Mouse (Mus musculus) fat pad, adult 2 months (tissue): ENCODE results near the gene Uaca.

Experiments used
- DNase-seq: peaks from one replicate; pipeline ENCODE4 v3.0.0-alpha.2; 2011; ENCODE audit warnings: low read depth, low spot score; ENCODE audit errors: extremely low read depth

Uaca gene

GRCm38 (mm10) chr9:60876531-60876930, 82.2 kb downstream of the Uaca start:
- DNase-seq, result no peak

GRCm38 (mm10) chr9:60878051-60878557, 83.8 kb downstream of the Uaca start:
- no peak for DNase-seq

GRCm38 (mm10) chr9:60878630-60879029, 84.3 kb downstream of the Uaca start:
- no peak for DNase-seq

- no peak for DNase-seq
Observed at GRCm38 (mm10) chr9:60885148-60885547, 90.8 kb downstream of the Uaca start.

GRCm38 (mm10) chr9:60886431-60887371, 92.4 kb downstream of the Uaca start:
- DNase-seq, result no peak

- no peak for DNase-seq
Observed at GRCm38 (mm10) chr9:60887389-60887811, 93.1 kb downstream of the Uaca start.

- DNase-seq, result no peak
Observed at GRCm38 (mm10) chr9:60893511-60893910, 99.2 kb downstream of the Uaca start.

- no peak for DNase-seq
Observed at GRCm38 (mm10) chr9:60895486-60896110, 101.3 kb downstream of the Uaca start.

GRCm38 (mm10) chr9:60898291-60899020, 104.1 kb downstream of the Uaca start:
- DNase-seq, result no peak

- peak; percentile 80 for DNase-seq
Observed at GRCm38 (mm10) chr9:60899201-60899600, 104.9 kb downstream of the Uaca start.

- no peak for DNase-seq
Observed at GRCm38 (mm10) chr9:60899797-60900459, 105.6 kb downstream of the Uaca start.

- DNase-seq, result no peak
Observed at GRCm38 (mm10) chr9:60912266-60912665, 117.9 kb downstream of the Uaca start.

GRCm38 (mm10) chr9:60913626-60914025, 119.3 kb downstream of the Uaca start:
- DNase-seq, result no peak

- no peak for DNase-seq
Observed at GRCm38 (mm10) chr9:60919936-60920672, 125.8 kb downstream of the Uaca start.

GRCm38 (mm10) chr9:60920673-60921062, 126.3 kb downstream of the Uaca start:
- no peak for DNase-seq

GRCm38 (mm10) chr9:60921287-60921686, 126.9 kb downstream of the Uaca start:
- no peak for DNase-seq

GRCm38 (mm10) chr9:60921831-60922230, 127.5 kb downstream of the Uaca start:
- no peak for DNase-seq

GRCm38 (mm10) chr9:60926301-60926700, 132.0 kb downstream of the Uaca start:
- DNase-seq, result no peak

- DNase-seq, result no peak
Observed at GRCm38 (mm10) chr9:60929290-60929983, 135.1 kb downstream of the Uaca start.
